Mouse (Mus musculus): ENCODE data around the gene Casp6. TPM values are rescaled to one million over a fixed set of nuclear protein-coding genes. Genes with fewer than 3 reads are reported as not detected.
A peak's percentile ranks its signal among the peaks of the same experiment; 100 is the strongest.

The Casp6 gene
- 1 to 10 TPM; 8.3 to 9.9 TPM for total RNA-seq (2021)

DNA sequence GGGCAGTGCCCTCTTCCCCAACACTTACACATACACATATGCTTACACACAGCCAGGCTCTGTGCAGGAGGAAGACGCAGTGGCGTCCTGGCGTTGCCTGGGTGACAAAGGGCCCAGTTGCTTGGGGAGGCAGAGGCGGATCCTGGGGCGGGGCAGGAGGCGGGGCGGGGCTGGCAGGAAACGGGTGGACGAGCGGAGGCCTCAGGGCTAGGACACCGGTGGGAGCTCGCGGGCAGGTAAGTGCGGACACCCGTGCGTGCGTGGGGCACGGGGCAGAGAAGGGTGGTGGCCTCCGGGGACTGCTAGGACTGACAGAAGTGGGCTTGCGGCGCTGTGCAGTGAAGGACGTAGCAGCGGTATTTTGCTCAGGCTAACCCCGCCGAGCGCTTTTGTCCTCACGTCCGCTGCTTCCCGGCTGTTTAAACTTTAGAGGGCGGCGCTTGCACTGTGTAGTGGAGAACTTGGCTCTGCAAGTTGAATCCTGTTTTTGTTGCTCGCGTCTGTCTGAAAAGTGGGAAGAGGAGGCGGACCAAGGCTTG is at the start of gene Casp6:
Casp6 (plus strand) TSS at position 155 of the 539 bp plus-strand sequence.
- intact Hi-C loops (cut with DNase I): no loop called here

GRCm38 (mm10) chr3:129862592-129862991 is 38.6 kb upstream of the Casp6 start:
- no peak for DNase-seq
- intact Hi-C loops (cut with DNase I): no loop called here

More for the DNA sequence above, at the start of gene Casp6:
- peak; percentile 70 for DNase-seq

DNA sequence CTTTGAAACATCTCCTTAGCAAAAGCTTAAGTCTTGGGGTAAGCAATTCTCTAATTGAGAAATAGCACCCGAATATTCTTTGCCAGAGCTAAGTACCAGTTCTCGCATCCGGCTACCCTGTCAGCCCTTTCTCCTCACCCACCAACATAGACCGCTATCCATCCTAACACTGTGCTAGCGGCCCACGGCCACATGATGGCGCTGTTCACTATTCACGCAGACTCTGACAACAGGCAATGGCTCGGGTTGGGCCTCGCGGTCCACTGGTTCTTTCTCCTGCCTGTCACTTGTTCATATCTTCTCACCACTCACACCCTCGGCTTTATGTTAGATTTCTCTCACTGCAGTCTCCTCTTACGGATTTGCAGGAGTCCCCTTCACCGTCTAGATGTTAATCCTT is 37.5 kb upstream of the Casp6 start:
- intact Hi-C loops (cut with DNase I): no loop called here
- DNase-seq: peak; percentile 48

- DNase-seq: no peak
- intact Hi-C loops (cut with DNase I): no loop called here
These were observed 23.9 kb upstream of the Casp6 start for GRCm38 (mm10) chr3:129877327-129877726.

DNA sequence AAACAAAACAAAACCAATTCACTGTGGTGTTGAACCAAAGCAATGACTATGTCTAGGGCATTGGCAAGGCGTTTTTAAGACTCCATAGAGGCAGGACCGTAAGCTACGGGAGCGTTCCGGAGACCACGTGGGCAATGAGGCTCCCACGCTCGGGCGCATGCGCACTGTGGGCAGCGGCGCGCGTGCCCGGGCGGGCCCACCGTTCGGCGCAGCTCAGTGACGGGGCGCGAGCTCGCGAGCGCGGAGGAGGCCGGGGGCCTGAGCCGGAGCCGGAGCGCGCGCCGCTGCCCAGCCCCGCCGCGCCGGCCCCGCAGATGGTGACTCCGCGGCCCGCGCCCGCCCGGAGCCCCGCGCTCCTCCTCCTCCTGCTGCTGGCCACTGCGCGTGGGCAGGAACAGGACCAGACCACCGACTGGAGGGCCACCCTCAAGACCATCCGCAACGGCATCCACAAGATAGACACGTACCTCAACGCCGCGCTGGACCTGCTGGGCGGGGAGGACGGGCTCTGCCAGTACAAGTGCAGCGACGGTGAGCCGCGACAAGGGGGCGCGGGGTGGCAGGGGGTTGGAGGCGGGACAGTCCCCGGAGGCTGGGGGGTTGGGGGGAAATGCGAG is 22.7 kb upstream of the Casp6 start, which contains the start of gene Pla2g12a:
Pla2g12a (plus strand) TSS at position 202 of the 617 bp plus-strand sequence.
- intact Hi-C loops (cut with DNase I): no loop called here
- DNase-seq: peak; percentile 95

DNA sequence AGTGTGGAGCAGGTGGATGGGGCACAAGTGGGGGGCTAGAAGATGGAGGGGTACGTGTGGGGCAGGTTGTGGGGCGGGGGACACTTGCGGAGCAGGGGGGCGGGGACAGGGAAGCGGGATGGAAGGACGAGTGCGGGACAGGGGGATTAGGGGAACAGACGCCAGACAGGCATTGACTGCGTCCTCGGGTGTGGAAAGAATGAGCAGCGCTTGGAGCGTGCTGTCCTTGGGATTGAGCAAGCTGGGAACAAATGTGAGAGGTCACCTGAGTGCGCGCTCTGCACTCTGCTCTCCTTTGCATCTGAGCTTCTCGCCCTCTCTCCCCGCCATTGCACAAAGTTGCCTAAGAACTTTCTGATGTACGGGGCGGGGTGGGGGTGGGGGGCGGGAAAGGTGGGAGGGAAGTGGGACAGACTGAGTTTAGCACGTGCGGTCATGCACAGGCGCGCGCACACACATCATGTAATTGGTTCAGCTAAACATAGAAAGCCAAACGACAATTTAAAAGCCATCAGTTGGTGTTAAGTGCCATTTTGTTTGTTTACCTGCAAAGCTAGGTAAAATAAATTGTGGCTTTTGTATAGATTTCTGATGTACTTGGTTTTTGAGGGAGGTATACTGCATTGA is 22.0 kb upstream of the Casp6 start:
- no peak for DNase-seq
- intact Hi-C loops (cut with DNase I): no loop called here

- DNase-seq: no peak
- intact Hi-C loops (cut with DNase I): no loop called here
These were observed 21.3 kb upstream of the Casp6 start for GRCm38 (mm10) chr3:129879913-129880312.

GRCm38 (mm10) chr3:129880925-129881593 is 20.2 kb upstream of the Casp6 start:
- intact Hi-C loops (cut with DNase I): no loop called here
- DNase-seq: no peak

DNA sequence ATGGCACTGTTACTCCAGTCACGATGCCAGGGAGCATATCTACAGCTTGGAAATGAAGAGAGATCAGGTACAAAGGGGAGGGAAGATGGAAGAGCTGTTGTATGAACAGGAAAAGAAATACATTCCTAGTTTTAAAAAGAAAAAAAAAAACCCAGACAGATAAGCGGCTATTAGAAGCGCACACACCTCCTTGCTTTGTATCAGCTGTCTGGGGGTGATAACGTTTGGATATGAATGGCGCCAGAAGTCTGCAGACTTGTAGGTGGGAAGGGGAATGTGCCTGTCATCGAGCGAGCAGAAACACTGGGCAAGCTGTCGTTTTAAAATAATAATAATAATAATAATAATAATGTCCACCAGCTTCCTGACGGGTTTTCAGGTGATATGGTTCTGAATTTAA is 15.6 kb upstream of the Casp6 start:
- intact Hi-C loops (cut with DNase I): no loop called here
- DNase-seq: no peak

DNA sequence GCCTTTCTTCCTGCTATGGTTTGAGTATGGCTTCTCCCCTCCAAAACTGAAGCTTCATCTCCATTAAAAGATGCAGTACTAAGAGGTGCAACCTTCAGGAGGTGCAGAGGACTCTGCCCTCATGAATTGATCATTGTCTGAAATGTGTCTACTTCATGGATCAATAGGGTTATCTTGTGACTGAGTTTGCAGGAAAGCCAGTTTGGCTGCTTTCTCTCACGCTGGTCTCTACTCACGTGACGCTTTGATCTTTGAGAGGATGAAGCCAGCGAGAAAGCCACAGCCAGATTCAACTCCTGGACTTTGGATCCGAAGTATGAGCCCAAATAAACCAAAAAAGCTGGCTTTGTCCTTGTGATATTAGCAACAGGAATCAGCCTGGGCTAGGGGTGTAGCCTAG is 14.8 kb upstream of the Casp6 start:
- no peak for DNase-seq
- intact Hi-C loops (cut with DNase I): no loop called here

GRCm38 (mm10) chr3:129887779-129888517 is 13.3 kb upstream of the Casp6 start:
- no peak for DNase-seq
- intact Hi-C loops (cut with DNase I): no loop called here

- intact Hi-C loops (cut with DNase I): no loop called here
- DNase-seq: no peak
These were observed 9.2 kb upstream of the Casp6 start for GRCm38 (mm10) chr3:129892003-129892402.

GRCm38 (mm10) chr3:129893143-129893542 is 8.1 kb upstream of the Casp6 start:
- no peak for DNase-seq
- intact Hi-C loops (cut with DNase I): no loop called here

DNA sequence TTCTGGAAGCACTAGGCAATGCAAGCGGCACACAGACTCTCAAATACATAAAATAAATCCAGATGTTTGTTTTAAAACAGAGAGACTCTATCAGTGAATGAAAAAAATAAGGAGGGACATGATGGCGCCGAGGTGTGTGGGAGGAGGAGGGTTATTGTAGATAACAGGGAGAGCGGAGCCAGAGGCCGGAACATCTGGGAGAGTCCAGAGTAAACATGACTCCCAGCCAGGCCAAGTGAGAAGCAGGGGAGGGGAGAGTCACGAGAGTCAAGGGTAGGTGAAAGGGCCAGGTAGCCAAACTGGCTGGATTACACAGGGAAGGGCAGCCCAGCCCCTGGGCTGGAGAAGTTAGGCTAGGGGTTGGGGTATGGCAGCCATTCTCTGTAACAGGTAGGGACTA is 4.6 kb upstream of the Casp6 start:
- intact Hi-C loops (cut with DNase I): no loop called here
- DNase-seq: no peak

DNA sequence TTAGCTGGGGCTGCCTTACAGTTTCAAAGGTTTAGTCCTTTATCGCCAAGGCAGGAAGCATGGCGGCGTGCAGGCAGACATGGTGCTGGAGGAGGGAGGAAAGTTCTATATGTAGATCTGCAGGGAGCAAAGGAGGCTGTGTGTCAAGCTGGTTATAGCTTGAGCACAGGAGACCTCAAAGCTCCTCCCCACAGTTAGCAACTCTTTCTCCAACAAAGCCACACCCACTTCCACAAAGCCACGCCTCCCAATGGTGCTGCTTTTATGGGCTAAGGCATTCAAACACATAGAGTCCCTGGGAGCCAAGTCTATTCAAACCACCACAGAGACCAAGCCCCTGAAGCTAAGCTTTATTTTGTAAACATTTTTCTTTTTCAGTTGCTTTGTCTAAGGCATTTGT is 2.3 kb upstream of the Casp6 start:
- no peak for DNase-seq
- intact Hi-C loops (cut with DNase I): no loop called here

DNA sequence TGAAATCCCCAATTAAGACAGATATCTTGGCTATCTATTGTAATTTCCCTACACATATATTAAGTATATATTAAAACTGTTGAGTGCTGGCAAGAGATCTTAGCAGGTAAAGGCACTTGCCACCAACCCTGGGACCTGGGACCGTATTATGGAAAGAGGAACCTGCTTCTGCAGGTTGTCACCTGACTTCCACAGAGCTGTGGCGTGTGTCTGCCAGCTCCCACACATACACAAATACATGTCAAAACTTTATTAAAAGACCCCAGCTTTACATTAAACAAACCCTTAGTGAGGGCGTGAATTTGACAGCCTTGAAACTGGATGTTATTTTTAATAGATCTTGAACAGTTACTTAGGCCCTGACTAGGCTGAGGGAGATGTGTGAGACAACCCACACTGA is 2.1 kb downstream of the Casp6 start:
- no peak for DNase-seq
- intact Hi-C loops (cut with DNase I): no loop called here

- no peak for DNase-seq
- intact Hi-C loops (cut with DNase I): no loop called here
These were observed 2.6 kb downstream of the Casp6 start for GRCm38 (mm10) chr3:129903866-129904265.

- intact Hi-C loops (cut with DNase I): no loop called here
- no peak for DNase-seq
These were observed 3.3 kb downstream of the Casp6 start for GRCm38 (mm10) chr3:129904381-129905132.

GRCm38 (mm10) chr3:129912025-129912424 is 10.8 kb downstream of the Casp6 start:
- no peak for DNase-seq
- intact Hi-C loops (cut with DNase I): no loop called here

DNA sequence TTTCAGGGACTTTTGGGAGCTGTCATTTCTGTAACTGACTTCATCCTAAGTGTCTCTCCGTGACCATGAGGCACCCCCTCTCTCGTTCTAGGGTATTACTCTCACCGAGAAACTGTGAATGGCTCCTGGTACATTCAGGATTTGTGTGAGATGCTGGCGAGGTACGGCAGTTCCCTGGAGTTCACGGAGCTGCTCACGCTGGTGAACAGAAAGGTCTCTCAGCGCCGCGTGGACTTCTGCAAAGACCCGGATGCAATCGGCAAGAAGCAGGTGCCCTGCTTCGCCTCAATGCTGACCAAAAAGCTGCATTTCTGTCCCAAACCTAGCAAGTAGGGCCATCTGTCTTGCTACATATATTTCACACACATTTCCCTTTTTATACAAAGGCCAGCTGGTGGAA is 12.0 kb downstream of the Casp6 start:
- intact Hi-C loops (cut with DNase I): no loop called here
- DNase-seq: no peak
